Mouse (Mus musculus) megakaryocyte, embryonic 14.5 days (primary cell): ENCODE measurements around the gene Ctrc.

ENCODE experiments used
- FLI1 ChIP-seq: IDR thresholded peaks from 2 replicates; pipeline ENCODE4 v1.6.1; 2012; ENCODE audit warnings: low read length, inconsistent platforms, mixed read lengths
- GATA1 ChIP-seq: IDR thresholded peaks from 3 replicates; pipeline ENCODE4 v1.6.1; 2012; ENCODE audit warnings: mixed read lengths, low read length, inconsistent platforms, borderline replicate concordance

DNA sequence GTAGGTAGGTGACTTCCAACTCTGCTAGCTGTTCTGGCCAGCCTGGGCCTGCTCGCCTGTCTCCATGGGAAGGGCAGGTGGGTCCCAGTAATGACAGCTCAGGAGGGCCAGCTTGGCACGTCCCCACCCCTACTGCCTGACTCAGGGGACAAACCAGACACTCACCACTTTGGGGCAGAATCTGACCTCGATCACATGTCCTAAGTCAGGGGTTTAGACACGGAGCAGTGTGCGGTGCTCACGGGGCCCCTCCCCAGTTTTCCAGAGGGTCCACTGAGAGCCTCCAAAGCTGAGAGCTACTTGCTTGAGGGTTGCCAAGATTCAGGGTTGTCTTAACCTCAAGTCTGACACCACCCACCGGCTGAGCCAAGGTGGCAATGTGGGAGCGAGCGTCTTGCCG lies 21.9 kb upstream of the Ctrc start:
- no peak for TF ChIP-seq GATA1
- no peak for TF ChIP-seq FLI1
